Mouse (Mus musculus) forebrain, embryonic 10.5 days (tissue): ENCODE results near the gene Gm5294. TPM values are rescaled to one million over a fixed set of nuclear protein-coding genes. Genes with fewer than 3 reads are reported as not detected.
A peak's percentile ranks its signal among the peaks of the same experiment; 100 is the strongest.

Experiments used
- DNase-seq: peaks from one replicate; pipeline ENCODE4 v3.0.0-alpha.2; 2017; ENCODE audit warnings: low spot score; ENCODE audit errors: extremely low spot score
- H3K27ac ChIP-seq: fragments of 300-500 bp; sonication (generic); 2 replicates; pipeline ENCODE4 v1.5.1; 2016; ENCODE audit warnings: mild to moderate bottlenecking
- H3K27me3 ChIP-seq: fragments of 300-500 bp; sonication (generic); 2 replicates; pipeline ENCODE4 v1.6.1; 2016; ENCODE audit warnings: mild to moderate bottlenecking; ENCODE audit not compliant: poor library complexity, severe bottlenecking
- H3K36me3 ChIP-seq: fragments of 300-500 bp; sonication (generic); replicated peaks from 2 replicates; pipeline ENCODE4 v1.6.1; 2016; ENCODE audit warnings: mild to moderate bottlenecking, moderate library complexity
- H3K4me1 ChIP-seq: fragments of 300-500 bp; sonication (generic); 2 replicates; pipeline ENCODE4 v1.6.1; 2016
- H3K4me3 ChIP-seq: fragments of 300-500 bp; sonication (generic); 2 replicates; pipeline ENCODE4 v1.5.1; 2016; ENCODE audit warnings: mild to moderate bottlenecking, moderate library complexity
- H3K9me3 ChIP-seq: fragments of 300-500 bp; sonication (generic); 2 replicates; pipeline ENCODE4 v1.6.1; 2016; ENCODE audit warnings: mild to moderate bottlenecking, moderate library complexity
- WGBS: fragments of 180-500 bp; shearing (Covaris S2); methylation state at CpG from one replicate; pipeline ENCODE4 v1.1.7; 2016; 5-methylcytosine and 5-hydroxymethylcytosine counted together
- polyA plus RNA-seq: library from polyadenylated mRNA; unstranded; fragments of >200 nt; fragmentation: Nextera tagmentation; extraction: Ambion mirVana; gene quantifications from 2 replicates; pipeline ENCODE4 v1.2.1, GENCODE M21; 2016

Gene Gm5294
- polyA plus RNA-seq, 1 experiment from 2014 or later: not detected

DNA sequence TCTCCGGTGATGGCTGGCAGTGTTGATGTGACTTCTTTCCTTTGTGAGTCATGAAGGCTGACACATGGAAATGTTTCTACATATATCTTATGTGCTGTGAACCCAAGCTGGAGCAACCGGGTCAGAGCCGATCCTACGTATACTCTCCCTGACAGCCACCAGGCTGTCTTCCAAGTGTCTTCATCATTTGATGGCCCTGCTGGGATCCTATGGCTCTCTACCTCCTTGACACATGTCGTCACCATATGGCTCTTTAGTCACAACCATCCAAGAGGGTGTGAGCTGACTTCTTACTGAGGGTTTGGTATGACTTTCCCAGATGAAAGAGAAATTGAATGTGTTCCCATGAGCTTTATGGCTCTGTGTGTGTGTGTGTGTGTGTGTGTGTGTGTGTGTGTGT lies 15.6 kb upstream of the Gm5294 start:
- no peaks in the 10 kb centered on the region for H3K27me3 ChIP-seq
- H3K4me1 ChIP-seq: no peaks in the 10 kb centered on the region
- no peak overlapping the region for H3K4me3 ChIP-seq
- no peaks in the 10 kb centered on the region for H3K9me3 ChIP-seq
- peaks cover 29% of the 10 kb centered on the region for H3K36me3 ChIP-seq
- 95% methylated on average over 5 of the region's 5 CpGs for WGBS
- no peak for DNase-seq
- H3K27ac ChIP-seq: no peak overlapping the region

DNA sequence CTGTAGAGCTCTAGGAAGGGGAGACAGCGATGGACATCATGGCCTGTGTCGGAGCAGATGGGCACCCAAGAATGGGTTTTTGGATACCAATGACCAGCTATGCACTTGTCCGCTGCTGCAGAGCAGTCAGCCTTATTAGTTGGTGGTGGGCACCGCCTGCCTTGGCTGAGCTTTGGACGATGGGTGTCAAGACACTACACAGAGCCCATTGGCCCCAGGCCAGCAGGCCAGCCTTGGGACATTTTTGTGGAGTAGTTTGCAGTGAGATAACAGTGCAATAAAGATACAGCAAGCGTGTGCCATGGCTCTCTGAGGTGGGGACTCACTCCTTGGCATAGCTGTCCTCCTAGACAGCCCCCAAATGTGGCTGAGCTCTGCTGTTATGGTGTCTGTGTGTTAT lies 10.1 kb upstream of the Gm5294 start:
- 91% methylated on average over 6 of the region's 6 CpGs for WGBS
- no peak for DNase-seq
- no peaks in the 10 kb centered on the region for H3K9me3 ChIP-seq
- no peaks in the 10 kb centered on the region for H3K27me3 ChIP-seq
- H3K27ac ChIP-seq: no peak overlapping the region
- no peaks in the 10 kb centered on the region for H3K4me1 ChIP-seq
- no peak overlapping the region for H3K4me3 ChIP-seq
- peaks cover 39% of the 10 kb centered on the region for H3K36me3 ChIP-seq

DNA sequence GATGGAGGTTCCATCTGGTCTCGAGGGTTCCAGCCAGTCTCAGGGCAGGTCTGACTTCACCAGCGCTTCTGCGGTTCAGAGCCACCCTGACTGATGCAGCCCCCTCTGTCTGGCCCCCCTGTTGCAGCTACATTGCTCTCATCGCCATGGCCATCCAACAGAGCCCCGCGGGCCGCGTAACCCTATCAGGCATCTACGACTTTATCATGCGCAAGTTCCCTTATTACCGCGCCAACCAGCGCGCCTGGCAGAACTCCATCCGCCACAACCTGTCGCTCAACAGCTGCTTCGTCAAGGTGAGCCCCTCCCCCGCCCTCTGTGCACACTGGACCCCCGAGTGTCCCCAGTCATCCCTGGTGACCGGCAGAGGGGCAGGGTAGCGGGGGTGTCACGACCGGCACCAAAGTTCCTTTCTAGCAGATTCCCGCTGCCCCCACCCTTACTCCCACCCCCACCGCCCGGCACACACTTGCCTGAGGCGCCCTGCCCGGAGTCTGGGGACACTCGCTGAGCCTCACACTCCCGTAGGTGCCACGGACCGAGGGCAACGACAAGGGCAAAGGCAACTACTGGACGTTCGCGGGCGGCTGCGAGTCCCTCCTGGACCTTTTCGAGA lies 945 bp downstream of the Gm5294 start:
- 3% methylated on average over 39 of the region's 39 CpGs for WGBS
- peak; percentile 20 for DNase-seq
- Histone ChIP-seq H3K27ac (no peak overlapping the region), H3K4me1 (peaks cover 19% of the 10 kb centered on the region), H3K27me3 (peaks cover 78% of the 10 kb centered on the region), H3K4me3 (peak overlapping the region; percentile 48), H3K36me3 (no peaks in the 10 kb centered on the region), H3K9me3 (peaks cover 7% of the 10 kb centered on the region; the same call in 1 of the 2 replicates)

GRCm38 (mm10) chr5:138825090-138825489 lies 5.2 kb downstream of the Gm5294 start:
- no peaks in the 10 kb centered on the region for H3K36me3 ChIP-seq
- H3K4me1 ChIP-seq: peaks cover 20% of the 10 kb centered on the region
- no peak overlapping the region for H3K27ac ChIP-seq
- H3K9me3 ChIP-seq: no peaks in the 10 kb centered on the region
- H3K4me3 ChIP-seq: no peak overlapping the region
- DNase-seq: no peak
- peaks cover 54% of the 10 kb centered on the region for H3K27me3 ChIP-seq
- 81% methylated on average over 3 of the region's 3 CpGs for WGBS

DNA sequence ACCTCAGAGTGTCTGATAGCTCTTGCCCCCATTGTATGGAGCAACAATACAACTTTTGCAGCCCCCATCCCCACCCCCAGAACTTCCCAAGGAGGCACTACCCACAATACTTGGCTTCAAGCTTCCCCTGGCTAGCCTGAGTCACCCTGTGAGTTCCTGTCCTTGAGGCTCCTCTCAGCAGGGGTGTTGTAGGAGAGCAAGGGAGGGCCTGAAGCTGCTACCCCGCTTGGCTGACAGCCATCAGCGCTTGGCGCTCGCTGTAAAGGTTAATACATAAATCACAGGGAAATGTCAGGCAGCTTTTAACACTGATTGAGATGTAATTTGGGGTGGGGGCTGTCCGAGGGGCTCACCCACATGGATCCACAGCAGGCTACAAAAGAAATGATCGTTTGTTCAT lies 13.5 kb downstream of the Gm5294 start:
- no peak overlapping the region for H3K27ac ChIP-seq
- whole genome bisulfite sequencing: 75% methylated on average over 6 of the region's 6 CpGs
- DNase-seq: no peak

GRCm38 (mm10) chr5:138834910-138835309 lies 15.0 kb downstream of the Gm5294 start:
- no peak overlapping the region for H3K4me3 ChIP-seq
- no peaks in the 10 kb centered on the region for H3K36me3 ChIP-seq
- no peaks in the 10 kb centered on the region for H3K9me3 ChIP-seq
- no peaks in the 10 kb centered on the region for H3K27me3 ChIP-seq
- WGBS: 88% methylated on average over 3 of the region's 3 CpGs
- H3K27ac ChIP-seq: no peak overlapping the region
- no peak for DNase-seq
- H3K4me1 ChIP-seq: no peaks in the 10 kb centered on the region

More for the DNA sequence above, 13.5 kb downstream of the Gm5294 start:
- no peak overlapping the region for H3K4me3 ChIP-seq
- no peaks in the 10 kb centered on the region for H3K36me3 ChIP-seq
- H3K27me3 ChIP-seq: no peaks in the 10 kb centered on the region
- H3K9me3 ChIP-seq: no peaks in the 10 kb centered on the region
- H3K4me1 ChIP-seq: no peaks in the 10 kb centered on the region

DNA sequence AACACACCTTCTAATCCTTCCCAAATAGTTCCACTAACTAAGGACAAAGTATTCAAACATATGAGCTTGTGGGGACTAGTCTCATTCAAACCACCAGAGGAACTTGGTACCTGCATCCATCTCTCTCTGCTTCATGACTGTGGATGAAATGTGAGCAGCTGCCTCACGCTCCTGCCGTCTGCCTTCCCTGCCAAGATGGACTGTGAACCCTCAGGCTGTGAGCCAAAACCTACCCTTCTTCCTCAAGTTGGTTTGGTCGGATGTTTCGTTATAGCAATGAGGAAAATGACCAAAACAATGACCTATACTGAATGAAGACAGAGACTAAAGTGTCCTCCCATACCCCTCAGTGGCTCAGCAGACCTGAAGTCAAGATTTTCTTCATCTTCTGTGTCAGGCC lies 21.1 kb downstream of the Gm5294 start:
- Histone ChIP-seq H3K4me1 (no peaks in the 10 kb centered on the region), H3K36me3 (no peaks in the 10 kb centered on the region), H3K27me3 (no peaks in the 10 kb centered on the region), H3K27ac (no peak overlapping the region), H3K4me3 (no peak overlapping the region), H3K9me3 (no peaks in the 10 kb centered on the region; the same call in 1 of the 2 replicates)
- DNase-seq: no peak
- WGBS: 97% methylated on average over 4 of the region's 4 CpGs

GRCm38 (mm10) chr5:138843168-138843824 lies 23.4 kb downstream of the Gm5294 start:
- Histone ChIP-seq H3K9me3 (no peaks in the 10 kb centered on the region; the same call in 1 of the 2 replicates), H3K4me3 (no peak overlapping the region), H3K4me1 (peaks cover 8% of the 10 kb centered on the region), H3K27me3 (peaks cover 16% of the 10 kb centered on the region), H3K36me3 (no peaks in the 10 kb centered on the region), H3K27ac (no peak overlapping the region)
- 87% methylated on average over 9 of the region's 9 CpGs for WGBS
- no peak for DNase-seq

DNA sequence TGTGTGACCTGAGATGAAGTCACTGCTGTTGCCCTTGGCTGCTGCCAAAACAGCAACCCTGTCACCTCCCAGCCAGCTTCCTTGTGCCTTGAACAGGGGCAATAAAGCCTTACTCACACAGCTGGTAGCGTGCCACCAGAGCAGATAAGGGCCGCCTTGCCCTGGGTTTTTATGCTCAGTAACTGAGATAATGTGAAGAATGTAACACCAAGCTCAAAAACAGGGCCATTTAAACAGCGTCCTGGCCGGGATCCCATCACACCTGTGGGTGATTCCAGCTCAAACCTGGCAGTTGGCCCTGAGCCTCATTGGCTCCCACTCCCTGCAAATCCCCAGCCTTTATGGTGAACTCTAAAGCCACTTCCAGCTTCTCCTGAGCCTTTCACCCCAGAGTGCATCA lies 26.6 kb downstream of the Gm5294 start:
- Histone ChIP-seq H3K36me3 (no peaks in the 10 kb centered on the region), H3K4me3 (no peak overlapping the region), H3K4me1 (peaks cover 10% of the 10 kb centered on the region), H3K27ac (no peak overlapping the region), H3K9me3 (no peaks in the 10 kb centered on the region; the same call in 1 of the 2 replicates), H3K27me3 (peaks cover 16% of the 10 kb centered on the region)
- WGBS: 81% methylated on average over 4 of the region's 4 CpGs
- DNase-seq: no peak

DNA sequence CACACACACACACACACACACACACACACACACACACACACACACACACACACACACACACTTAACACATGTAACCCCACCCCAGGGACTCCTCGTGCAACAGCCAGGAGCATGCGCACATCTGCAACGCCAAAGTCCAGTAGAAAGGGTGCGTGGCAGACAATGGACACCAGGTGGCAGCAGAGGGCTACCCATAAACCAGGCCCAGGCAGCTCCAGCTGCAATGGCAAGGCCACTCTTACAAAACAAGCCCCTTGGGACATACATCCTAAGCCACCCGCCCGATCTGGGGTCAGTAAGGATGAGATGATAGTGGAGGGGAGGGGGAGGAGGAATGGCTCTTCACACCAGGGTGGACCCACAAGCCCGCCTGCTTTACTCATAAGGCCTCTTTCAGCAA lies 28.2 kb downstream of the Gm5294 start:
- peak; percentile 92 for DNase-seq
- Histone ChIP-seq H3K9me3 (no peaks in the 10 kb centered on the region), H3K4me1 (peaks cover 10% of the 10 kb centered on the region), H3K27ac (peak overlapping the region; percentile 30; the same call in 1 of the 2 replicates), H3K36me3 (no peaks in the 10 kb centered on the region), H3K4me3 (peak overlapping the region; percentile 35), H3K27me3 (peaks cover 16% of the 10 kb centered on the region)
- 6% methylated on average over 7 of the region's 7 CpGs for WGBS

DNA sequence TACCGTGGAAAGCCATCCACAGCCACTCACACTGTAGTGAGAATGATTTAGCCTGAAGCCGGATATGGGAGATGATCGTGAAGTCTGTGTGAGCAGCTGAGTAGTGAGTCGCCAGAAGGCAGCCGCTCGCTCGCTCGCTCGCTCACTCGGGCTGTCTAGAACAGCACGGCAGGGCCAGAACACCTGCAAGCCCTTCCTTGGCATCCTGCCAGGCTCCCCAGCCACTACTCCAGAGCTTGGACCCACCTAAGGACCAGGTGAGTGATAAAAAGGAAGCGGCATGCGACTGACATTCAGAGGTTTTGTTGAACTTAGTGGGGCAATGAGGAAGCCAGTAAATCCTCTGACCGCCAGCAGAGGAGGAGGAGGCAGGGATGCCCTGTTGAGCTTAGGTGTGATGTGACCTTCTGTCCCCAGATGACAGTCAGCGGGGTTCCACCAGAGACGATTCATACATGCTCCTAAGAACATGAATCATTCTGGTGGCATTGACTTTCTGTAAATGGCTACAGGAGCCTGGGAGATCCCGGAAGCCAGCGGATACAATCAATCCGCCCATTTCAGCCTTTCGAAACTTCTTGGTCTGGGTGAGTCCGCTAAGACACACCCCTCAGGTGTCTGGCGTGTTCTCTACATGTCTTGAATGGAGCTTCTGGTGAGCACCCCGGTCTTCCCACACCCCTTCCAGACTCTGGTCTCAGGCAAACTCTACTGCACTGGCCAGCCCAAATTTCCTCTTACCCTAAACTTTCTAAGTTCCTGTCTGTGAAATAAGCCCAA lies 30.0 kb downstream of the Gm5294 start:
- no peak overlapping the region for H3K27ac ChIP-seq
- no peak overlapping the region for H3K4me3 ChIP-seq
- H3K4me1 ChIP-seq: peaks cover 10% of the 10 kb centered on the region
- H3K27me3 ChIP-seq: peaks cover 16% of the 10 kb centered on the region
- no peaks in the 10 kb centered on the region for H3K9me3 ChIP-seq
- DNase-seq: no peak
- H3K36me3 ChIP-seq: no peaks in the 10 kb centered on the region
- 86% methylated on average over 23 of the region's 23 CpGs for WGBS

GRCm38 (mm10) chr5:138850462-138850844 lies 30.6 kb downstream of the Gm5294 start:
- no peak overlapping the region for H3K27ac ChIP-seq
- peaks cover 16% of the 10 kb centered on the region for H3K27me3 ChIP-seq
- whole genome bisulfite sequencing: 85% methylated on average over 5 of the region's 5 CpGs
- peaks cover 10% of the 10 kb centered on the region for H3K4me1 ChIP-seq
- H3K4me3 ChIP-seq: no peak overlapping the region
- no peak for DNase-seq
- no peaks in the 10 kb centered on the region for H3K9me3 ChIP-seq
- H3K36me3 ChIP-seq: no peaks in the 10 kb centered on the region

DNA sequence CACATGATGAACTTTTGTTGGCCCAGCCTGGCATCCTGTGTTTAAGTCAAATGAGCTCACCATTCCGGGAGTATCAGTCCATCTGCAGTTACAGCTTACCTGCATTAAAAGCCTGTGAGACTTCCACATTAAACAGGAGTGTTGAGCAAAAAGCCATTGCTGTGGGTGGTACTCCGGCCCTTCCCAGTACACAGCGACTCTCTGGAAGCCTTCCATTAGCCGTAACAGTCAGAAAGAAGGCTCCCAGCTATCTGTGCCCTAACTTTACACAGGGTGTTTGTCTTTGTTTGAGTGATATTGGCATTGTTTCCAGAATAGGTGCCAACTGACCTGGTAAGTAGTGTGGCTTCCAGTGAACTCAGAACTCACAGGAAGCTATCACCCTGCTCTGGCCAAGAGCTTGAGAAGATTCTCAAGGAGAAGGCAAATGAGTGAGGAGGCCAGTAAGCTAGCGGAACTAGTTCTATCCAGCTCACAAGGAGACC lies 31.5 kb downstream of the Gm5294 start:
- Histone ChIP-seq H3K27ac (no peak overlapping the region), H3K27me3 (peaks cover 14% of the 10 kb centered on the region), H3K4me3 (no peak overlapping the region), H3K4me1 (peaks cover 10% of the 10 kb centered on the region), H3K9me3 (no peaks in the 10 kb centered on the region), H3K36me3 (no peaks in the 10 kb centered on the region)
- WGBS: 90% methylated on average over 5 of the region's 5 CpGs
- DNase-seq: no peak
